Mouse (Mus musculus): ENCODE results near the gene Galt.

DNA sequence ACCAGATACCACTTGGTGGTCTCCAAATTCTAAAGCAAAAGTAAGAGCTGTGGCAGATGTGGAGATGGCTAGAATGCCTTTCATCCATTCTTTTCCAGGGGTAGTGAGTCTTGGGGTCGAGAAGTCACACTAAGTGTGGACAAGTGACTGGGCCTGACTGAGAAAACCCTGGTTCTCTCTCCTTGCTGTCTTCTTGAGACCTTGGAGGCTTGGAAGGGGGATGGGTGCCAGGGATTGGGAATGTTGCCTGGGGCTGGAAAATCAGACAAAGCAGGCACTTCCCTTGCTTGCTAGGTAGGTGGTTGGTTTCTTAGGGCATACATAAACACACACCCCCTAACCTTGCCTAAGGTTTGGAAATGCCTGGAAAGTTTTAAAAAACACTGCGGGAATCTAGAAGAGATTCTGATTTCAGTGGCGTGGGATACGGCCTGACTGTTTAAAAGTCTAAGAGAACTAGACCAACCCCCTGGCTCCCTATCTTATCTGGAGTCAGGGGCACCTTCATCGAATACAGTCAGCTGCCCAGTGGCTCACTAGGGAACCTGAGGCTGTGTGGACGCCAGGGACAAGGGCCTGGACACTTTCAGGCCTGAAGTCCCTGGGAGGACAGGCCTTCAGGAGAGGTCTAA is 4.7 kb downstream of the Galt start:
- TF ChIP-seq POLR2A (IDR thresholded peaks at IDR 0.05; ENCODE audit: control insufficient read depth, extremely low read depth, insufficient read depth, low read length, poor library complexity) (no peak), CTCF (IDR thresholded peaks at IDR 0.05; ENCODE audit: borderline replicate concordance, control insufficient read depth, extremely low read depth, insufficient read depth, low read length, poor library complexity) (no peak)

Data from thymus, adult 2 months (tissue).